Mouse (Mus musculus): ENCODE results near the gene Baiap2. TPM values are rescaled to one million over a fixed set of nuclear protein-coding genes. Genes with fewer than 3 reads are reported as not detected.

Gene Baiap2
- polyA plus RNA-seq, 1 experiment from 2014 or later: 20.1 TPM

DNA sequence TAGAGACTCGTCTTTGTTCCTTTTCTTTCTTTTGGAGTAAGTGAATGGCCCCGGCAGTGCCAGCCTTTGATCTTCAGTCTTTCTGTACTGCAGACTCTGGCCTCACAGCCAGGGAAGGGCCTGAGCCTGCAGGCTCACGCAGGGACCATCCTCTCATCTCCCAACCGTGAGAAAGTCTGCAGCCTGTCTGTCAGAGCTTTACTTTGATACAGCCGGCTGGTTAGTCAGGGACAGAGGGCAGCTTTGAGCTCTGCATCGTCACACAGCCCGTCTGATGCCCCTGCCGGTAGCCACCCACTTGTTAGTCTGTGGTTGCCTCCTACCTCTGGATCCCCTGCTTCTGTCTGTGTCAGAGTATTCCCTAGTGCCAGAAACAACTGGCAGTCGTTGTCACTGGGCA, 22.5 kb downstream of the Baiap2 start:
- H3K4me1 ChIP-seq (replicated peaks): peaks cover 14% of the 10 kb centered on the region
- H3K4me3 ChIP-seq: no peak overlapping the region
- ATAC-seq (ENCODE audit: low FRiP score, low read depth): no peak
- no peaks in the 10 kb centered on the region for H3K27me3 ChIP-seq
- H3K36me3 ChIP-seq: no peaks in the 10 kb centered on the region
- WGBS: 8% methylated on average over 9 of the region's 9 CpGs
- no peak overlapping the region for H3K27ac ChIP-seq (replicated peaks)
- H3K9ac ChIP-seq: no peak overlapping the region
- H3K4me2 ChIP-seq: no peak overlapping the region
- H3K9me3 ChIP-seq: no peaks in the 10 kb centered on the region

DNA sequence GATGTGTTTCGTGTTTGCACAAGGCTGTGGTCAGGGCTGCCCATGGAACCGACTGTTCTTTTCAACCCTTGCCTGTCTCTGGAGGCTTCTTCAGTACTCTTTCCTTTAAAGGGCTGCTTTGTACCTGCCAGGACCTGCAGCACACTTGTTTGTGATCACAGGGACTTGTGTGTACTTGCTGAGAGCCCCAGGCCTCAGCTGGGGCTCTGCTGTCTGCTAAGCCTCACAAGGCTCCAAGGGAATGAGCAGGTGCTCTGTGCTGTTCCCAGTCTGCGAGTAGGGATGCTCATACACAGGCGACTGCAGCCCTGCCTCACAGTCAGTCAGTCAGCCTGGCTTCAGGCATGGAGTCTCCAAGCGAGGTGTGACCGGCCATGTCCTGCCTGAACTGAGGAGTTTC, 23.7 kb downstream of the Baiap2 start:
- 85% methylated on average over 6 of the region's 6 CpGs for WGBS
- Histone ChIP-seq H3K36me3 (no peaks in the 10 kb centered on the region), H3K4me3 (no peak overlapping the region), H3K27ac (replicated peaks) (no peak overlapping the region), H3K9ac (no peak overlapping the region), H3K4me1 (replicated peaks) (peaks cover 27% of the 10 kb centered on the region), H3K4me2 (no peak overlapping the region), H3K27me3 (no peaks in the 10 kb centered on the region), H3K9me3 (no peaks in the 10 kb centered on the region)
- no peak for ATAC-seq (ENCODE audit: low FRiP score, low read depth)

DNA sequence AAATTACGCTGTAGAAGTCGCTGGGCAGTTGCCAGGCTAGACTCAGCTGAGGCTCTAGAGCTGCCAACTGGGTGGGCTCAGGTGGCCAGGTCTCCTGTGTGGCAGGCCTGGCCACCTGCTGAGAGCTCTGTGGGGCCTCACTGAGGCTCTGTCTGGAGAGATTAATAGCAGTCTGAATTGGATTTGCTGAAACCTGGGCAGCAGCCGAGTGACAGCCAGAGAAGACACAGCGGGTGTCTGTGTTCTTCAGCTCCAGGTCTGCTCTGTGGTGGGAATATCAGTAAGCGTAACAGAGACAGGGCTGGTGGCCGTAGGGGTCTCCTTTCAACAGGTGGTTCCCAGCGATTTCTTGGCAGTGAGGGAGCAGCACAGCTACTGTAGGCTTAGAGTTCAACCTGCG, 24.8 kb downstream of the Baiap2 start:
- H3K27ac ChIP-seq (replicated peaks): no peak overlapping the region
- no peak overlapping the region for H3K9ac ChIP-seq
- no peak overlapping the region for H3K4me3 ChIP-seq
- H3K27me3 ChIP-seq: no peaks in the 10 kb centered on the region
- peaks cover 32% of the 10 kb centered on the region for H3K4me1 ChIP-seq (replicated peaks)
- WGBS: 64% methylated on average over 8 of the region's 8 CpGs
- H3K9me3 ChIP-seq: no peaks in the 10 kb centered on the region
- no peak for ATAC-seq (ENCODE audit: low FRiP score, low read depth)
- no peaks in the 10 kb centered on the region for H3K36me3 ChIP-seq
- no peak overlapping the region for H3K4me2 ChIP-seq

GRCm38 (mm10) chr11:119967892-119968291, 25.3 kb downstream of the Baiap2 start:
- Histone ChIP-seq H3K27me3 (no peaks in the 10 kb centered on the region), H3K4me3 (no peak overlapping the region), H3K36me3 (no peaks in the 10 kb centered on the region), H3K27ac (replicated peaks) (no peak overlapping the region), H3K4me2 (no peak overlapping the region), H3K9ac (no peak overlapping the region), H3K9me3 (no peaks in the 10 kb centered on the region), H3K4me1 (replicated peaks) (peaks cover 32% of the 10 kb centered on the region)
- WGBS: 96% methylated on average over 2 of the region's 2 CpGs
- no peak for ATAC-seq (ENCODE audit: low FRiP score, low read depth)

DNA sequence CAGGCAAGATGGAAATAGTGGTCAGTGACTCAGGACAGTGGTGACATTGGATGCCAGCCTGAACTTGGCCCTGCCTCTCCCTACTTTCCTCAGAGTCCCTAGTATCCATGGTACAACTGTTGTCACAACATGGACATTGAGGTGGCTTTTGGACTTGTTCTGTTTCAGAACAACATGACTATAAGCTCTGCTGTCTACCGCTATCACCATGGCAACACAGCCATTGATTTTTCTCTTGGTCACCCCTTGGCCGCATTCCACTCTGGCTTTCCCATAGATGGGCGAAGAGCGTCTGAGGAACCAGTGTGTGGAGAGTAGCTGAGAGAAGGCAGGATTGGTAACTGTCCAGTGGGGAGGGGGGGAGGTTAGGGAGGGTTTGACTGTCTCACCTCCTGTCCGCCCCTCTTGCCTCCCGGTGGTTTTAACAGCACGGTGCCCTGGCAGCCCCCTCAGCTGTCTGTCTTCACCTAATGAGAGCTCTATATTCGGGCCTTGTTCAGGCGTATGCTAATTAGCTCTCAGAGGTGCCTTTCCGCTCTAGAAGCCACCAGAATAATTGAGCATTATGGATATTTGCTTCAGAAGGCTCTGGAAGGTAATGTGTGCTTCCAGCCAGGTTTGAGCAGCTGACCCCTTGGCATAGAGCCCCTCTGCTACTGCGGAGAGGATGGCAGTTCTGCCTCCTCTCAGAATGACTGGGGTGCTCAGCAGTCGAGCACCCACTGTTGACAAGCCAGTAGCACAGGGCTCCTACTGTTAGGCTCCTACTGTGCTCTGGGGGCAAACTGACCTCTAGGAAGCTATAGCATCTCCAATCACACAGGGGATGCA, 27.7 kb downstream of the Baiap2 start:
- no peaks in the 10 kb centered on the region for H3K36me3 ChIP-seq
- H3K27ac ChIP-seq (replicated peaks): peak overlapping the region; percentile 75
- no peak overlapping the region for H3K4me3 ChIP-seq
- 17% methylated on average over 12 of the region's 12 CpGs for WGBS
- no peaks in the 10 kb centered on the region for H3K9me3 ChIP-seq
- H3K9ac ChIP-seq: 0 out of 2 replicates have a peak overlapping the region, but pooled peaks have one; percentile 13
- H3K27me3 ChIP-seq: no peaks in the 10 kb centered on the region
- ATAC-seq (ENCODE audit: low FRiP score, low read depth): peak; percentile 84
- peaks cover 29% of the 10 kb centered on the region for H3K4me1 ChIP-seq (replicated peaks)
- H3K4me2 ChIP-seq: peak overlapping the region; percentile 14; the same call in 1 of the 2 replicates

DNA sequence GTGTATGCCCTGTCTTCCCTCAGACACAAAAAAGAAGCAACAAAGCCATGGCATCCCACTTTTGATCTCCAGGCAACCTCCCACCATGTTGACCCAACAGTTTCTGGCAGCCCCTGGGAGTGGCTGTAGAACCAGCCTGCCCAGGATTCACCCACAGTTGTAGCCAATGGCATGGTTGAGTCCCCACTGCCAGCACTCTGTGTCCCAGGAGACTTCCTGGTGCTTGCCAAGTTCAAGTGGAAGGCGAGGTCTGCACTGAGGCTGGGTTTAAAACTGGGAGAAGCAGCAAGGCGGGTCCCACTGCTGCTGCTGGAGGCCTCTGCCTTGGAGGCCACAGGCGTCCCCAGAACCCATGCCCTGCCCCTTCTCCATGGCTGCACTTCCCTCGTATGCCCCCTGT, 31.2 kb downstream of the Baiap2 start:
- Histone ChIP-seq H3K4me2 (no peak overlapping the region), H3K4me3 (no peak overlapping the region), H3K36me3 (no peaks in the 10 kb centered on the region), H3K27me3 (no peaks in the 10 kb centered on the region), H3K9ac (no peak overlapping the region), H3K9me3 (no peaks in the 10 kb centered on the region), H3K27ac (replicated peaks) (no peak overlapping the region), H3K4me1 (replicated peaks) (peaks cover 26% of the 10 kb centered on the region)
- no peak for ATAC-seq (ENCODE audit: low FRiP score, low read depth)
- 91% methylated on average over 4 of the region's 4 CpGs for WGBS

GRCm38 (mm10) chr11:119975739-119976501, 33.4 kb downstream of the Baiap2 start:
- no peak for ATAC-seq (ENCODE audit: low FRiP score, low read depth)
- Histone ChIP-seq H3K27me3 (no peaks in the 10 kb centered on the region), H3K27ac (replicated peaks) (no peak overlapping the region), H3K9ac (no peak overlapping the region), H3K4me1 (replicated peaks) (peaks cover 9% of the 10 kb centered on the region), H3K9me3 (no peaks in the 10 kb centered on the region), H3K4me3 (no peak overlapping the region), H3K36me3 (no peaks in the 10 kb centered on the region), H3K4me2 (no peak overlapping the region)
- WGBS: 82% methylated on average over 8 of the region's 8 CpGs

GRCm38 (mm10) chr11:119978701-119979100, 36.1 kb downstream of the Baiap2 start:
- H3K4me3 ChIP-seq: no peak overlapping the region
- no peak overlapping the region for H3K4me2 ChIP-seq
- H3K27me3 ChIP-seq: no peaks in the 10 kb centered on the region
- H3K4me1 ChIP-seq (replicated peaks): peaks cover 12% of the 10 kb centered on the region; the same call in 1 of the 2 replicates
- H3K27ac ChIP-seq (replicated peaks): no peak overlapping the region
- WGBS: 96% methylated on average over 4 of the region's 4 CpGs
- no peaks in the 10 kb centered on the region for H3K9me3 ChIP-seq
- ATAC-seq (ENCODE audit: low FRiP score, low read depth): no peak
- H3K9ac ChIP-seq: no peak overlapping the region
- no peaks in the 10 kb centered on the region for H3K36me3 ChIP-seq

GRCm38 (mm10) chr11:119979596-119980385, 37.2 kb downstream of the Baiap2 start:
- no peak overlapping the region for H3K27ac ChIP-seq (replicated peaks)
- no peak overlapping the region for H3K9ac ChIP-seq
- H3K9me3 ChIP-seq: no peaks in the 10 kb centered on the region
- peaks cover 13% of the 10 kb centered on the region; the same call in 1 of the 2 replicates for H3K4me1 ChIP-seq (replicated peaks)
- 85% methylated on average over 10 of the region's 10 CpGs for WGBS
- H3K4me3 ChIP-seq: no peak overlapping the region
- no peak for ATAC-seq (ENCODE audit: low FRiP score, low read depth)
- H3K4me2 ChIP-seq: no peak overlapping the region
- no peaks in the 10 kb centered on the region for H3K27me3 ChIP-seq
- no peaks in the 10 kb centered on the region for H3K36me3 ChIP-seq

- Histone ChIP-seq H3K36me3 (no peaks in the 10 kb centered on the region), H3K4me1 (replicated peaks) (peaks cover 13% of the 10 kb centered on the region; the same call in 1 of the 2 replicates), H3K4me2 (no peak overlapping the region), H3K27me3 (no peaks in the 10 kb centered on the region), H3K4me3 (no peak overlapping the region), H3K27ac (replicated peaks) (no peak overlapping the region), H3K9me3 (no peaks in the 10 kb centered on the region), H3K9ac (no peak overlapping the region)
- ATAC-seq (ENCODE audit: low FRiP score, low read depth): no peak
- WGBS: 69% methylated on average over 3 of the region's 3 CpGs
Measured at GRCm38 (mm10) chr11:119981769-119982168, 39.2 kb downstream of the Baiap2 start.

DNA sequence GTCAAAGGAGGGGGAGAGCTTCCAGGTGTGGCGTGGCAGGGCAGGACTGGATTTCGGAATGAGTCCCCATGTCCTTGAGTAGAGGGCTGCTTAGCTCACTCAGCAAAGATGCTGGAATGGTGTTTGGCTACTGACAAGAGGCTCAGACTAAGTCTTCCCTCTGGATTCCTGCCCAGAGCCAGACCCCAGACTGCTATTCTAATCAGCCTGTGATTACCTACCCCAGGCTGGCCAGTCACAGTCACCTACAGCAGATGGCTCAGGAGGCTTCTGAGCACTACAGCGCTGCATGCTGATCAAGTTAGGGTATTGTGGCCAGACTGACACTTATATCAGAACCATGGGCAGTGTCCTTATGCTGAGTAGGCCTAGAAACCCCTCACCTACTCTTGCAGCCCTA, 39.7 kb downstream of the Baiap2 start:
- no peak for ATAC-seq (ENCODE audit: low FRiP score, low read depth)
- H3K4me1 ChIP-seq (replicated peaks): peaks cover 13% of the 10 kb centered on the region; the same call in 1 of the 2 replicates
- no peak overlapping the region for H3K9ac ChIP-seq
- no peaks in the 10 kb centered on the region for H3K27me3 ChIP-seq
- no peak overlapping the region for H3K4me2 ChIP-seq
- no peak overlapping the region for H3K4me3 ChIP-seq
- H3K27ac ChIP-seq (replicated peaks): no peak overlapping the region
- WGBS: 86% methylated on average over 3 of the region's 3 CpGs
- no peaks in the 10 kb centered on the region for H3K9me3 ChIP-seq
- H3K36me3 ChIP-seq: no peaks in the 10 kb centered on the region

GRCm38 (mm10) chr11:119983151-119983550, 40.6 kb downstream of the Baiap2 start:
- 77% methylated on average over 2 of the region's 2 CpGs for WGBS
- H3K9me3 ChIP-seq: no peaks in the 10 kb centered on the region
- no peak for ATAC-seq (ENCODE audit: low FRiP score, low read depth)
- H3K27ac ChIP-seq (replicated peaks): no peak overlapping the region
- no peak overlapping the region for H3K4me2 ChIP-seq
- no peaks in the 10 kb centered on the region for H3K27me3 ChIP-seq
- H3K4me1 ChIP-seq (replicated peaks): peaks cover 17% of the 10 kb centered on the region
- H3K9ac ChIP-seq: no peak overlapping the region
- no peaks in the 10 kb centered on the region for H3K36me3 ChIP-seq
- no peak overlapping the region for H3K4me3 ChIP-seq
